Mouse (Mus musculus) frontal cortex, adult (tissue): ENCODE measurements around the gene Abca2.

Experiments
- ATAC-seq: cut with Nextera tagmentation; 2 replicates; pipeline ENCODE4 v1.9.2; 2017; ENCODE audit warnings: mild to moderate bottlenecking, moderate library complexity, mixed read lengths; ENCODE audit not compliant: low TSS enrichment

Gene Abca2

DNA sequence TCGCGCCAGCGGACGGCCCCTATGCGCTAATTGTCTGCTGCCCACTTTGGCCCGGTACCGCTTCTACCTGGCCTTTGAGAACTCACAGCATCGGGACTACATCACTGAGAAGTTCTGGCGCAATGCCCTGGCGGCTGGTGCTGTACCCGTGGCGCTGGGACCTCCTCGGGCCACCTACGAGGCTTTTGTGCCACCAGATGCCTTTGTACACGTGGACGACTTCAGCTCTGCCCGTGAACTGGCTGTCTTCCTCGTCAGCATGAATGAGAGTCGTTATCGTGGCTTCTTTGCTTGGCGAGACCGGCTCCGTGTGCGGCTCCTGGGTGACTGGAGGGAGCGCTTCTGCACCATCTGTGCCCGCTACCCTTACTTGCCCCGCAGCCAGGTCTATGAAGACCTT is 3.0 kb upstream of the Abca2 start:
- ATAC-seq: no peak

DNA sequence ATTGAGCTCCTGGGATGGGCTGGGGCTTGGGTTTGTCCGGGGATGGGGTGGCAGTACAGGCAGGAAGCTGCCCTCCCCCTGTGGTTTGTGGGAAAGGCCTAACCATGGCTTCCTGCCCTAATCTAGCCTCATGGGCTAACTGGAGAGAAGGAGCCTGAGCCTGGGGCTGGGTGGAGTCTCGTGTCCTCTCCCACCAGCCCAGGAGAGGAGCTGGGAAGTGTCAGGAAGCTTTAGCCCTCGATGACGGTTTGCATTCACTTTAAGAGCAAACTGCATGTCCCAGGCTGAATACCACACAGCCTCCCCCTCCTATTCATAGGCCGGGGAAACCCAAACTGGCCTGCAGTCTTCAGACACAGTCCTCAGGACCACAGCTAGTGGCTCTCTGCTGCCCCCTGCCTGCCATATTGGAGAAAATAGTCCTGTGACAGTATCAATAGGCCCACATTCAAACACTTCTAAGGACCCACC is 1.7 kb upstream of the Abca2 start:
- ATAC-seq: no peak

DNA sequence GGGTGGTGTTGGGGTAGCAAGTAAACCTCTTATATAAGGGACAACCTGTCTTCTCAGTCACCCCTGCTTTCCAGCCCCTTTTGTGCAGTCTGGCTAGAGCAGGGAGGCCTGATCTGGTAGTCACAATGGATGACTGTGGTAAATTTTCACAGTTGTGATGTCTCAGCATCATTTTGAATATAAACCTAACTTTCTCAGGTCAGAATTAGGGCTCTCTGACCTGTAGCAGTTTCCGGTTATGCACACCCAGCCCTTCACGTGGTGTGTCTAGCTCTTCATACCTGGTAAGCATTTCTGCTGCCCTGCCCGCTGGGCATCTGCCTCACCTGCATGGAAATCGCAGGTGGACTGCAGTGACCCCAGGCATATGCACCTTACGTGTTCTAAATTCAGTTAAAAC is 1.2 kb upstream of the Abca2 start:
- ATAC-seq: no peak

DNA sequence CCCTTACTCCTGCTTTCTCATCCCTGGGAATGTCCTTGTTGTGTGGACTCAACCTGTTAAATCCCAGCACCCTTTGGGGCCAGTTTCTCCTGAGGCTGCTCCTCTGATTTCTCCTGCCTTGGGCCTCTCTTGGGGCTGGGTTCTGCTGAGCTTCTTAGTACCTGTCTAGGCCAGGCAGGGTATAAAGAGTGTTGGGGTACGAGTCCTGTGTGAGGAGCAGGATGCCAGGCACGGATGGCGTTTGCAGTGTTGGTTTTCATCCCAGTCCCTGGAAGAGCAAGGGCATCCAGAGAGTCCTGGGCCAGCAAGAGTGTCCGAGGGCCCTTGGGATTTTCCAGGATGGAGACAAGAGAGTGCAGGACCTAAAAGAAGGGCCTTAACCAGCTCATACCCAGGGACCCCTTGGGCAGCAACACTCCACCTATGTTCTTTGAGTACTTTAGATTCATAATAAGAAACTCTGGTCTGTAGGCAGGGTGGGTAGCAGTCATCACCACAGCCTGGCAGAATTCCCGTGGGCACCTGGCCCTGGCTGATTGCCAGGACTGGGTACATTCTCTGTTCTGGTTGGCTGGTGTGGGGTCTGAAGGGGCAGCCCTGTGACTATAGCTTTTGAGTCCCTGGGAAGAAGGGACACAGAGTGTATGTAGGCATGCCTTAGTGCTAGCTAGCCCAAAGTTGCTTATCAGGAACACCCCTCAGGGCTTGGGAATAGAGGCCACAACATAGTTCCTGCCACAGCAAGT is 1.1 kb downstream of the Abca2 start:
- ATAC-seq: no peak

DNA sequence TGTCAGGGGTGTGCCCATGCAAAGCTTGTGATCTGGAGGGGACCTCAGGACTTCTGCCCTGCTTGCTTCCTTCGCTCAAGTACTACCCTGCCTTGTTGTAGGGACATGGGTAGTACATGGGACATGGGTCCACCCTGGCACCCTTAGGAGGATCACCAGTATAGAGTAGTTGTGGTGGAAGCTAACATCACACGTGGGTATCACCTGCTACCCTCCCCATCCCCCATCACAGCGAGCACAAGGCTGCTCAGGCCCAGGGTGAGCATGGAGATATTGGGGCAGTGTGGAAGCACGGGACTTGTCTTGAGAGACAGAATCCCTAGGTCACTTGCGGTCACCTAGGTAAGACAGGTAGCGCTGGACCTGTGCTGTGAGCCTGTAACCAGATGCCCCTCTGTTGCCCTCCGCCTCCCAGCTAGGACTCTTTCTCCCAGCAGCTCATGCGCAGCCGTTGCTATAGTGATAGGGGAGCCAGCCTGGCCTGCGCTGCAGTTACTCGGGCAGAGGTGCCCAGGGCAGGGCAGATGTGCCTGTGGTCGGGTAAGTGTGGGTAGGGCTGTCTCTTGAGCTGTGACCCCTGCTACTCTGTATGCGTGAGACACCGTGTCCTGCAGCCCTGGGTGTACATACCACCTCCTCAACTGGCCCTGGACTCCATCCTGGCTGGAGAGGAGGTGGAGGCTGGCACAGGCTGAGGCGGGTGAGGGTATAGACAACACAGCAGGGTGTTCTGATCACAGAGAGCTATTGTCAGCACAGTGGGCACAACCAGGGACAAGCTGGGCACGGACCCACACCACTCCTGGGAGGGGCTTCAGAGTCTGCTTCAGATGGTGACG is 2.1 kb downstream of the Abca2 start:
- ATAC-seq: peak; percentile 28

DNA sequence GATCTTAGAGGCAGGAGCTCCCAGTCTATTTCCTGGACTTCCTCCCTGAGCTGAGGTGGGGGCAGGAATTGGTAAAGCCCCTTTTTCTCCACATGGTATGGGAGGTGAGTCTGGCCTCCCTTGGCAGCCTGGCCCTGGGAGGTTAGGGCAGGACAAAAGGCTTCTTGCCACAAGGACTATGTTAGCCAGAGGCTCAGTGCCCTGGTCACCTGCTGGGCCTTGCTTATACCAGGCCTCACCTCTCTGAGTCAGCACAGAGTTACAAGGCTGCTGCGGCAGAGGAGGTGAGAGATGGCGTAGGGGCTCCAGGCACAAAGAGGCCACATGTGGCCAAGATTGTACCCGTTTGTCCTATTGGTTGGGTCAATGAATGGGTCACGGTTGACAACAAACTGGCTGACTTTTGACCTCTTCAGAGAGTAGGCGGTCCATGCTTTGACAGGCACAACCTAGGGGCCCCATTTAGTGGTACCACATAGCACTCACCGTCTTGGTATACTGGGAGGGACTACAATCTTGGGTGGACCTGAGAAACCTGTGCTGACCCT is 2.9 kb downstream of the Abca2 start:
- no peak for ATAC-seq

DNA sequence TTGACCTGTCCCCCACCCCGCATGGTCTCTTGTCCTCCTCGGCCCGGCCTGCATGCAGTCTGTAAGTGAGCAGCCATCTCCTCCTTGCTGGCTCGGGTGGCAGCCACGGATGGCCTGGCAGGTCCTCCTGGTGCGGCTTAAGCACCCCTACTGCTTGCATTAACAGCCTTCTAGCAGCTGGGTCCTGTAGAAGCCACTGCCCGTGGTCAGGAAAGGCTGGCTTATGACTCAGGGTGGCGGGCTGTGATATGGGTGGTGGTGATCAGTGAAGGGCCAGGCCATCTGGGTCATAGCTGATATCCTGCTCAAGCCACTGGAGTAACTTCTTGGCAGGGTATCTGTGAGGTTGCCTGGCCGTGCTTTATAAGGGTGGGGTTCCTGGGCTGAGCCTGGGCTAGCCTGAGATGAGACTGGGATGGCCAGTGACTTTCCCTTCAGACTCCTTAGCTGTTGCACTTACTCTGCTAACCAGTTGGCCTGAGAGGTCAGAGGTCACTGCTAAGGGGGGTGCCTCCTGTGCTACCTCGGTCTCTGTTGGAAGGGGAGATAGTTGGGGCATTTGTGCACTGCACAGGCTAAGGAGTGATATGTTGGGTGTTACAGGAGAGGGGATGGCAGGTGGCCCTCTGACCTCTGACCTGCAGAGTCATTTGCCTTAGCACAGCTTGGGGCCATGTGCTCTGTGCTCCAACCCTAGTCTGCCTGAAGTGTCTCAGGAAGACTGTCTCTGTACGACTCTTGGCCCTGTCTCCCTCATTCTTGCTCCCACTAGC is 4.0 kb downstream of the Abca2 start:
- no peak for ATAC-seq

DNA sequence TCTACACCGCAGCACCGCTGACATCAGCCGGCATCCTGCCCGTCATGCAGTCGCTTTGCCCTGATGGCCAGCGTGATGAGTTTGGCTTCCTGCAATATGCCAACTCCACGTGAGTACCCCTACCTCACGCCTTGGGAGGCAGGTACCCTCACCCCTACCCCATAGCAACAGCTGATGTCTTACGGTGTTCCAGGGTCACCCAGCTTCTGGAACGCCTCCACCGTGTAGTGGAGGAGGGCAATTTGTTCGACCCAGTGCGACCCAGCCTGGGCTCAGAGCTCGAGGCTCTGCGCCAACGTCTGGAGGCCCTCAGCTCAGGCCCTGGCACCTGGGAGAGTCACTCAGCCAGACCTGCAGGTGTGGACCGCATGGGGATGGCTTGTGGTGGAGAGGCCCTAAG is 4.6 kb downstream of the Abca2 start:
- no peak for ATAC-seq

DNA sequence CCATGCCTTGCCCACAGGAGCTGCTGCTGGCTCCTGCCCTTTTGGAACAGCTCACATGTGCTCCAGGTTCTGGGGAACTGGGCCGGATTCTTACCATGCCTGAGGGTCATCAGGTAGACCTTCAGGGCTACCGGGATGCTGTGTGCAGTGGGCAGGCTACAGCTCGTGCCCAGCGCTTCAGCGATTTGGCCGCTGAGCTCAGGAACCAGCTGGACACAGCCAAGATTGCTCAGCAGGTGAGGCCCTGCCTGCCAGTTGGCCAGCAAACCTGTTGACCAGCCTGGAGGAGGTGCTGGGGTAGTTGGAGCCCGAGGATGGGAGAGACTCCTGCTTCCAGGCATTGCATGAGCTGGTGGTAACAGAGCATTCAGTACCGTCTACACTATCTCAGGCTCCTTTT is 5.8 kb downstream of the Abca2 start:
- no peak for ATAC-seq

DNA sequence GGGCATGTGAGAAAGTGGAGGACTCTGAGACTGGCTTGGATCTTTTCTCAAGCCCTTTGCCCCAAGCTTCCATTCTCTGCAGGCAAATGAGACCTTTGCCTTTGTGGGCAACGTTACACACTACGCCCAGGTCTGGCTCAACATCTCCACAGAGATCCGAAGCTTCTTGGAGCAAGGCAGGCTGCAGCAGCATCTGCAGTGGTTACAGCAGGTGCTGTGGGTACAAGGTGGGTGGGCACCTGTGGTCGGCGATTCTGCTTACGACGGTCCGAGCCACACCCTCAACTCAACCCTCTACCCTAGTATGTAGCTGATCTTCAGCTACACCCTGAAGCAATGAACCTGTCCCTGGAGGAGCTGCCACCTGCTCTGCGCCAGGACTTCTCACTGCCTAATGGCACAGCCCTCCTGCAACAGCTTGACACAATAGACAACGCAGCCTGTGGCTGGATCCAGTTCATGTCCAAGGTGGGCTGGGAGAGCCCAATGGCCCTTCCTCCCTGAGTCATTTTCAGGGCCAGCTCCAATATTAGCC is 7.8 kb downstream of the Abca2 start:
- ATAC-seq: no peak

DNA sequence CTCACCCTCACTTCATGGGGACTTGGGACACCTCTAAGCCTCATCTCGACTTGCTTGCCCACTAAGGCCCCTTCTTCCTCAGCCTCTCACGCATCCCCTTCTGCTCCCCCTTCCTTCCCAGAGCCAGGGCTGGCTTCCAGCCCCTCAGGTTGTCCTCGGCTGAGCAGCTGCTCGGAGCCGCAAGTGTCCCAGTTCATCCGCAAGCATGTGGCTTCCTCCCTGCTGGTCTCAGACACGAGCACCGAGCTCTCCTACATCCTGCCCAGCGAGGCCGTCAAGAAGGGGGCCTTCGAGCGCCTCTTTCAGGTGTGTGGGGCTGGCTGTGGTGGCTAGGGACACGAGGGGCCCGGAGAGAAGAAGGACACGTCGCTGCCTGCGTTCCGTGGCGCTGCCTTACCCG is 12.6 kb downstream of the Abca2 start:
- ATAC-seq: no peak

DNA sequence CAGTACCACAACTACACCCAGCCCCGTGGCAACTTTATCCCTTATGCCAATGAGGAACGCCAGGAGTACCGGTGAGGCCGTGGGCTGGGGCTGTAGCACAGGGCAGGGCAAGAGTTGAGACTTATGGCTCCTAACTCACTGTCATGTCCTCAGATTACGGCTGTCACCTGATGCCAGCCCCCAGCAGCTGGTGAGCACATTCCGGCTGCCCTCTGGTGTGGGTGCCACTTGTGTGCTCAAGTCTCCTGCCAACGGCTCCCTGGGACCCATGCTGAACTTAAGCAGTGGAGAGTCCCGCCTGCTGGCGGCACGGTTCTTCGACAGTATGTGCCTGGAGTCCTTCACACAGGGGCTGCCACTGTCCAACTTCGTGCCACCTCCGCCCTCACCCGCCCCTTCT is 14.2 kb downstream of the Abca2 start:
- ATAC-seq: no peak

DNA sequence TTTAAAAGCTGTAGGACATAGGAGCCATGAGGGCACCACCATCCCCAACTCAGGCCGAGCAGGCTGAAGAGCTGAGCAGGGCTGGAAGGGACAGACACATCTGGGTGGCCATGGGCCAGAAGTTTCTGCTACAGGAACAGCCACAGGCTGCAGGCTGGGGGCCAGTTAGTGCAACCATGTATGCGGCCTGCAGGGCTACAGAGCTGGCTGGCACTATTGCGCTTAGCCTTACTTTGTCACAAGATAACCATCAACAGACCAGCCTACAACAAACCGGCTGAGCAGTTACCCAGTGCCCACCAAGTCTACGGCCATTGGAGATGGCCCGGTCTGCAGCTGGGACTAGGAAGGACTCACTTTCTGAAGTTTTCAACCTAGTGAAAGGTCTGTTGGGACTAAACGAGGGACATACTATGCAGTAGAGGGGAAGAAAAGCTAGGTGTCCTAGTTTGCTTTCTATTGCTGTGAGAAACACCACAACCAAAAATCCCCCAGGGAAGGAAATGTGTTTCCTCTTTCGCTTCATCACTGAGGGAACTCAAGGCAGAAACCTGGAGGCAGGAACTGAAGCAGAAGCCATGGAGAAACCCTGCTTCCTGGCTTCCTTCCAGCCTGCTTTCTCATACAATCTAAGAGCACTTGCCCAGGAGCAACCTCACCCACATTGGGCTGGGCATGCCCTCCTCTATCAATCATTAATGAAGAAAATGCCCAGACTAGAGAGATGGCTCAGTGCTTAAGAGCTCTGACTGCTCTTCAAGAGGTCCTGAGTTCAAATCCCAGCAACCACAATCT is 22.5 kb downstream of the Abca2 start:
- ATAC-seq: no peak

DNA sequence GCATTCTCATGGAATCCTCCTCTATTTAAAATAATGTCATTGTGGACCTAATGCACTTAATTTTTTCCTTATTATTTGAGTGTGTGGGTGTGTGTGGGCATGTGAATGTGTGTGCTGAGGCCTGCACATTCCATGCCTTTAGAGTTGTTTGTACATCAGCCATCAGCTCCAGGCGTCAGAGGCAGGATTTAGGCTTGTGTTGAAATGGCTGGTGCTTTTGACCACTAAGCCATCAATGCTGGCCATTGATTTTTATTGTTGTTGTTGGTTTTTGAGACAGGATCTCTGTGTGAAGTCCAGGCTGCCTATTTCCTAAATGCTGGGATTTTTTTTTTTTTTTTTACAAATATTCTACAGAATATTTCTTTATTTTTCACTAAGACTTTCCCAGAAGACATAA is 24.4 kb downstream of the Abca2 start:
- ATAC-seq: no peak

DNA sequence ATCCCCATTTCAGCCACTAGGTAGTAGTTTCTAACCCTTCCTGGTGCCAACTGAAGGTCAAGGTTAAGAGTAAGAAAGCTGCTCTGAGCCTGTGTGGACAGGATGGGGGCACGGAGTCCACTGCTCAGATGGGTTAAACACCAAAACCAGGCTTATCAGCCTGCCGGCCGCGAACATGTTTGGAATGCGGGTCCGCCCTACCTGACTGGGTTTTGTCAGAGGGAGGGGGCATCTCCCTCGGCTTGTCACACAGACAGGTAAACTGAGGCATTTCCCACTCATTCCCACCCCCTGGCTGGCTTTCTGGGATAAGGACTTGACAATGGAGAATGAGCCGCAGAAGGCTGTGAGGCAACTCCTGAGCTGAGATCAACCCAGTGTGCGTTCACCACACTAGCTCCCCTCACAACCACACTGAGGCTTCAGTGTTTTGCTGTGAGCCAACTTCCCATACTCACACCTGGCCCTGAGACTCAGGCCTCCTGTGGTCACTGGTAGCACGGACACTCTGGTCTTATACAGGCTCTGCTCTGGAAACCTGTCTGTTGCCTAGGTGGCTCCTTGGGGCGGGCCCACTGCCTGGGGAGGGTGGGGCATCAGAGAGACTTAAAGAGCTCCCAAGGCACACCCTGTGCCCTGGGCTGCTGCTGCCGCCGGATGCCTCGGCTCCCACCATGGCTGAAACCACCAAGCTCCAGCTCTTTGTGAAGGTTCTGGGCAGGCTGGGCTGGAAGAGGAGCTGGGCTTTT is 27.9 kb downstream of the Abca2 start, which contains the start of gene Clic3:
TSS of gene Clic3 (plus strand) at position 634 of the 749 bp plus-strand sequence.
- no peak for ATAC-seq

DNA sequence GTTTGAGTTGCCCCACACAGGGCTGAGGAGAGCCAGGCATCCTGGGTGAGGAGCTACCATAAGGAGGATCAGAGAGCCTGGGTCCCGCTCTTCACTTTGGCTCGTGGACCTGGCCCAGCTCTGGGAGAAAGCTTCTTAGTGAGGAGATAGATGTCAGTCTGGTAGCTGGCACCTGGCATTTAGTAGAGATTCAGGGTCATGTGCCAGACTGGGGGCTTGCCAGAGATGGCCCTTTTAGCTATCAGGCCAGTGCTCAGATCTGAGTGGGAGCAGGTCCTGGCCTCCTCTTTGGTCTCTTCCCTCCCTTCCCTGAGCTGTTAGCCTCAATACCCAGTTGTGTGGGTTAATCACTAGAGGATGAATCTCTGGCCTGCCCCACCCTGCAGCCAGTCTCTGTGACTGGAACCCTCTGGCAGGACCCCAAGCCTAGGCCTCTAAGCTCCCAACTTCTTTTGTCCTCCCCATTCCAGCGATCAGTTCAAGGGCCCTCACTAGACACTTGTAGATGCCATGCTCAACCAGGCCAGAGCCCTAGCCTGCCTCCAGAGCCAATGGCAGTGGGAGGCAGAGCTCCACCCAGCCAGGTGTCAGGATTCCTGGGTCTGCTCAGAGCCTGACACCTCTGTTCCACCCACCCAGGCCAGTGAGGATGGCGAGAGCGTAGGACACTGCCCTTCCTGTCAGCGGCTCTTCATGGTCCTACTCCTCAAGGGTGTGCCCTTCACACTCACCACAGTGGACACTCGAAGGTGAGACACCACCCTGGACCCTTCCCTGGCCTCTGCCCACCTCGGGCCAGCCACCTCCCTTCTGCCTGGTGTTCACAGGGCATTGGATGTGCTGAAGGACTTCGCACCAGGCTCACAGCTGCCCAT is 28.8 kb downstream of the Abca2 start:
- no peak for ATAC-seq

DNA sequence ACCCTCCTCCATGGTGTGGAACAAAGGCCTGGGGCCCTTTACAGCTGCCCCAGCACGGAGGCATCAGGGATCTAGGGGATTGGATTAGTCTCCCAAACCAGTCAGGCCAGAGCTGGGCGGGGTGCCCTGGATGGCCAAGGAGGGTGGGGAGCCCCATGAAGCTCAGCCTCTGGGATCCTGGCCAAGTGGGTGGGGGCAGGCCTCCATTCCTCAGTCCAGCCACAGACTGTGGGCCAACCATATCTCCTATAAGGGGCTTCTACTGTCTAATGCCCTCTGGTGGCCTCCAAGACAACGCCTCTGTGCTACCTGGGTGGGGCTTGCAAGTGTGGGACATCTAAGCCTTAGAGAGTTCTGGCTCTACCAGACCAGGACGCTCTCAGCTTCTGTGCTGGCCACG is 30.4 kb downstream of the Abca2 start:
- no peak for ATAC-seq

DNA sequence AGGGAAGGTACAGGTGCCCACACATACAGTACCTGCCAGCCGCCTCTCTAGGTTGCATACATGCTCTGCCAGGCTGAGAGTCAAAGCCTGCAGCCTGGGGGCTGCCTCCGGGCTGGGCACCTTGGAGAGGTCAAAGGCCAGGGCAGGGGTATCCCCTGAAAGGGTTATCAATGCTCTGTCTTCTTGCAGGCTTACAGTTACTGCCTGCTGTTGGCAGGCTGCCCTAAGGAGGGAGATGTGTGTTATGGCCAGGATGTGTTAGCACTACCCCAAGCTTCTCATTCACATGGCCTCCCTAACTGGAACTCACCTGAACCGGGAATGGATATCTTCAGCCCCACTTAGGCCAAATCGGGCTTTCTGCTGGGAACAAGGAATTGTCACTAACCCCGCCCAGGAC is 31.6 kb downstream of the Abca2 start:
- no peak for ATAC-seq
